Mouse (Mus musculus) ovary, postnatal 36 days (tissue): ENCODE measurements around the gene Glra4.

ENCODE experiments used
- DNase-seq: peaks from one replicate; pipeline ENCODE4 v3.0.0; 2022; ENCODE audit warnings: low spot score, mixed read lengths

Glra4 gene

GRCm38 (mm10) chrX:136780041-136780440, at the start of gene Glra4:
Gene Glra4, minus strand, starts transcription at chrX:136780141.
- DNase-seq: no peak

GRCm38 (mm10) chrX:136828610-136829009, 48.7 kb upstream of the Glra4 start:
- no peak for DNase-seq

DNA sequence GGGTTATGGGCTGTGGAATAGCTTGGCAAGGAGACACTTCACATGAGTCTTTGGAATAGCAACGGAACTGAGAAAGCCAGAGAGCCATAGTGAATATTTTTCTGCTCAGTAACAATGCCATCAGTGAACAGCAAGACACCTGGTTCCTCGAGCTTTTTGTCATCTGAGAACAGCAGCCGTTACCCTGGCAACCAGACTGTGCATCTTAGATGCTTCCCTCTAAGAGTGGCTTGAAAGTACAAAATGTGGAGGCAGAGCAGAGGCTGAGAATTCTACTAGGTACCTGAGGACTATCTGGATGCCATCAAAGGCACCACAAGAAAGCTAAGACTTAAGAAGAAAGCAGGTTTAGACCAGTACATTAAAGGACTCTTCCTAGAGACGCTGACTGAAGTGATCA, 45.1 kb upstream of the Glra4 start:
- DNase-seq: no peak

DNA sequence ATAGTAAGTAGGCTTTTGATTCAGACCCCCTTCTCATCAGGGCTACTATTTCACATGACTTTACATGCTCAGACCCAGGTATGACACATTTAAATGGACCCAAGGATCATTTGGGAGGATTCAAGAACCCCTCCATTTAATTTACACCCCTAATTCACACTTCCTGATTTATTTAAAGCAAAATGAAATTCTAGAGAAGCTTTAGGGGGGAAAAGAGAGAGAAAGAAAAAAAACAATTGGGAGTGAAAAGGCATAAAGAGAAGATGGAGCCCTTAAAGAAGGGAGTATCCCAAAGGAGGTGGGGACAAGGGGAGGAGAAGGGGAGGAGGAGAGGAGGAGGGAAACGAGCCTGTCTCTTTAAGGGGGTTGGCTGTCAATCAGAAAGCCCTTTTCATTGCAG, 42.4 kb upstream of the Glra4 start, which contains the start of gene Plp1:
Plp1 (plus strand) TSS at position 301 of the 400 bp plus-strand sequence.
- DNase-seq: no peak

DNA sequence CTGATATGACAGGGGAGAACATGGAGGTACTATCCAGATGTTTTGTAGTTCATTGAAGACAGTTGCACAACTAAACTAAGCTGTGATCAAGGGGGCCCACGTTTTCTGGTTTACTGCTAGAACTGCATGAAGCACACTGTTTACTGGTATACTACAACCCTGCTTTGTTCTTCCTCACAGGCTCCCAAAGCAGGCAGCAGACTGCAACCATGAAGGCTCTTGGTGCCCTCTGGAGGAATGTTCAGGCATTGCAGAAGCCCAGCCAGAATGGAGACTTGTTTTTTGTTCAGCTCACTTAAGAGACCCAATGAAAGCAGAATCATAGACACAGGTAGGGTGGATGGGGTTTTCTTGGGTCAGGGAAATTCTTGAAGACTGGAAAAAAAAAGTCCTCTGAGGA, 40.3 kb upstream of the Glra4 start:
- peak; percentile 68 for DNase-seq

DNA sequence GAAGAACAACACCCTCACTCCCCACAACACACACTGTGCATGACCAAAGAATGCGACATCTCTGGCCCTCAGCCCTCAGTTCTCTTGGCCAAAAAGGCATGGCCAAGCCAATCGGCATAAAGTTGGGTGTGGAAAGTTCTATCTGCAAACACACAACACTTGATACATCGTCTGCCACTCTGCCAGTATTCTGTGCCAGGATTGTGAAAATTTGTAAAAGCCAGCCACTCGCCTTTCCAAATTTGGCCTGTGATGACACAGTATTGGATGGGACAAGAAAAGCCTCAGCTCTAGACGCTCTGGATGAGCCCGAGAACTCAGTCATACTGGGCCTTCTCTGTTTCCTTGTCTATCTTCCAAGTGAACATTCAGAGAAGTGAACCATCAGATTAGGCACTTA, 39.8 kb upstream of the Glra4 start:
- DNase-seq: no peak

GRCm38 (mm10) chrX:136797223-136797622, 17.3 kb upstream of the Glra4 start:
- no peak for DNase-seq

GRCm38 (mm10) chrX:136789446-136789845, 9.5 kb upstream of the Glra4 start:
- no peak for DNase-seq

GRCm38 (mm10) chrX:136779262-136779661, 679 bp downstream of the Glra4 start:
- DNase-seq: no peak

DNA sequence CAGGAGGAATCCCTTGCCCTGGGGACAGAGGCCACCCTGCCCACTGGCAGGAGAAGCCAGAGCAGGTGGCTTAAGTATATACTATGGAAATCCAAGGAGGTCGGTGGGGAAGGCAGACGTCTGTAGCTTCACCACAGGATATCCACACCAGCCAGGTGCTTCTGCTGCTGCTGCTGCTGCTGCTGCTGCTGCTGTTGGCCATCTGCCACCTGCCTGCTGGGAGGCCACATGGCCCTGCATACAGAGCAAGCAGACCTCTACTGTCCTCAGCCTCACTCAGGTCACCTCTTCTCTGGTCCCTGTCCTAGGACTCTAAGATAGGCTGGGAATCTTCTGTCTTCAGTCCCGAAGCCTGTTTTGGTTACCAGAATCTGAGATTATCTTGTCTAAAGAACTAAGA, 1.9 kb downstream of the Glra4 start:
- DNase-seq: no peak

DNA sequence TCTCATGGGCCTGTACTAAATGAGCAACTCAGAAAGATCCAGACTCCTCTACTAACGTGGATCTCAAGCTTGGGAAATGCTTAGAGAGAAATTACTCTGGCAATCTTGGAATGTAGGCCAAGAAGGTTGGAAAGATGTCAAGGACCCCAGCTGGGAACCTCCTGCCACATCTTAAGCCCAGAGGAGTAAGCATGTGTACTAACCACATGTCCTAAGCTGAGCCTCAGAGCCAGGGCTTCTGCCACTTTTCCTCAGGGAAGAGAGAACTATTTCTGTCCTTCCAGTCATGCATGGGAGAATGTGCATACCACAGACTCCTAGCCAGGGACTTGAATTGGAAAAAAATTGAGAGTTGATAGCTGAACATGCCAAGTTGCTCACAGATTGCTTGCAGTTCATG, 6.9 kb downstream of the Glra4 start:
- no peak for DNase-seq

GRCm38 (mm10) chrX:136761103-136762074, 18.6 kb downstream of the Glra4 start:
- no peak for DNase-seq

DNA sequence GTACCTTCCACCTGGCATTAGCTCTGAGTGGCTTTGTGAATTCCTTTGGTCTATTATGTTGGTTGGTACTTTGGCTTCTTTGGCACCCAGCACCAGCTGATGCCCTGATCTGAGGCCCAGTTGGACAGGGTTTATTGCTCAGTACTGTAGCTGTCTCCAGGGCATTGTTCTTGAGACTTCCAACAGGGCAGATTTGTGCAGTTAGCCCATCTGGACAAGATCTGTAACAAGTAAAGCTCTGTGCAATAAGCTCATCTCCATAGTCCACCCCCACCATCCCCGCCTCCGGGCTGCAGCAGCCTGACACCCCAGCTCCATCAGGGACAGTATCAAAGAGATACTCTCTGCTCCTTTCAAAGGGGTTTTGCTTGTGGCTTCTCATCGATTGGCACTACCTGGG, 24.5 kb downstream of the Glra4 start:
- no peak for DNase-seq

DNA sequence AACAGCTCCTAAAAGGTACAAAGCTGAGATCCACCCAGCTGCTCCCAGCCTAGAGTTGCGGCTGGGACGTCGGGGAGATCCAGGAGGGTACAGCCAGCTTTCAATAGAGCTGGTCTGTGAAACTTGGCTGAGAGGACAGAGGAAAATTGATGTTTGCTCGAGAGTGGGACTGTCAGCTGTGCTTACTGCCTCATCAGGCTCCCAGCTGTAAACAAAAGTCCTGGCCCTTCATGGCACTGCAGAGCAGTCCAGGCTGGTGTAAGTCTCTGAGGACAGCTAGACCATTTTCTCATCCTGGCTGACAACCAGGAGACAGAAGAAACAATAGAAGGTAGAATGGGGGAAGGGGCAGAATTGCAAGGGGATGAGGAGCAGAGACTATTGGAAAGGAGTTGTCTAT, 30.6 kb downstream of the Glra4 start:
- DNase-seq: no peak

- no peak for DNase-seq
These were observed 35.3 kb downstream of the Glra4 start for GRCm38 (mm10) chrX:136744663-136745062.

GRCm38 (mm10) chrX:136743459-136743858, 36.5 kb downstream of the Glra4 start, which contains the start of gene Morf4l2:
Gene Morf4l2, minus strand, starts transcription at chrX:136743690.
- no peak for DNase-seq

DNA sequence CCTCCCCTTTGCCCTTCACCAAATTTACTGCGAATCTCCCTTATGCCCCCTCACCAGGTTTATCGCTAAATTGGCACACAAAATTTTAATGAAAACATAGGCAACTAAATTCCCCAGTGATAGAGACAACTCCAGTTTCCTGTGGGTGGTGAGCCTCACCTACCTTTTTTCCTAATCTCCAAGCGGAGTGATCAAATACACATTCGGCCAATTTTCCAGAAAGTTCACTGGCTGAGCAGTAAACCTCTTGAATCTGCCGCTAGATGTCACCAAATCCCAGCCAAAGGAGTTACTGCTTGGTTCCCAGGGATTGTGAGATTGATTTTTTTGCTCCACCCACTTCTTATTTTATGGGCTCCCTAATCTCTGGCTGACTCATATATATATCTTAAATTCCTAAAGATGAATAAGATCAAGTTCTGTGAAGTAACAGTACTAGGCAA, 37.3 kb downstream of the Glra4 start:
- DNase-seq: peak; percentile 6

GRCm38 (mm10) chrX:136742241-136742640, 37.7 kb downstream of the Glra4 start:
- DNase-seq: no peak

DNA sequence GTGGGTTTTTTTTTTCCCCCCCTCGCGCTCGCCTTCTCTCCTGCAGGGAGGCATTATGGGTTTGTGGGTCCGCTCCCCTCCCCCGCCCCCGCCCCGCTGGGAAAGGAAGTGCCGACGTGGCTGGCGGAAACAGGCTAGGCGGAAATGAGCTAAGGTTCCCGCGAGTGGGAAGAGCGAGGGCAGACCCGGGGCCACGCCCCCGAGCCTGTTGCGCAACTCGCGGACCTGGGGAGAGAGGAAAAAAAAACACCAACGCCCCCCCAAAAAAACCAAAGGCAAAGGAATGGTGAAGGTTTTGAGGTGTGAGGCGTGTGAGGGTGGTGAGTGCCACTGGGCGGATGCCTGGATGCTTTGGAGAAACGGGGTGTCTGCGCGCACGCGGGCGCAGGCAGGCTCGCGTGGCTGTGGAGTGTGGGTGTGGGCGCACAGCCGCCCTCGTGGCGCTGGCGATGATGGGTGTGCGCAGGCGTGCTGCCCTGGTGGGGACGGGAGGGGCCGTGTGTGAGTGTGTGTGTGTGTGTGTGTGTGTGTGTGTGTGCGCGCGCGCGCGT, 38.2 kb downstream of the Glra4 start:
- peak; percentile 83 for DNase-seq

DNA sequence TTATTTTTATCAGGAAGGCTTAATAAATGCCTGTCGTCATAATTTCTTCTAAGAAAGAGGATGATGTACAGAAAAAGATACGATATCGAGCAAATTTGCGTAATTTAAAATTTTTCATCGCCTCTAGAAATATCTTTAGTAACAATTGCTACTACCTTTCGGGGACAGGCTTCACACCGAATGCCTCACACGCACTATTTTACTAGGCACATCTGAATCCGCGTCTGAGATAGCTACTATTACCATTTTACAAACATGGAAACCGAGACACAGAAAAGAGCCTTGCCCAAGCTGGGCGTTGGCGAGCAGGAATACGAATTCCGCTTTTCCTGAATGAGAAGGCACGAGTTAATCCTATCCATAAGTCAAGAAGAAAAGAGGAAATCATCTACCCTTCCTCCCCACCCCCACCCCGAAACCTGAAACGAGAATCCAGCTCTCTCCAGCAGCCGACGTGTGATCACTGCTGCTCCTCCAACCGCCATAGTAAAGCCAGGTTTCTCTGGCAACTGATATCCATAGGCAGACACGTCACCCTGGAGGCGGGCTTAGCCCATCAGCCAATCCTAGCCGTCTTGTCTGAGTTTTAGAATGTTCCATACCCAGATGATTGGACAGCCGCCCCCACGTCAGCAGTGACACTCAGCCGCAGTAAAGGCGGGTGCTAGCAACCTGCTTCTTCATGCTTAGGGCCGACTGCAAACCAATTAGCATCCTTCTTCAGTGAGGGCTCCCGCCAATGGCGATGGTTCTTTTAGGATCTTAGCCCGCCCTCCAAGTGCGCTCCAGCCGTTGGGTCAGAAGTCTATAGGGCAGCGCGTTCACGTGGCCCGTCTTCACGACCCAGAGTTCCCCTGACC, 38.9 kb downstream of the Glra4 start:
- DNase-seq: no peak

DNA sequence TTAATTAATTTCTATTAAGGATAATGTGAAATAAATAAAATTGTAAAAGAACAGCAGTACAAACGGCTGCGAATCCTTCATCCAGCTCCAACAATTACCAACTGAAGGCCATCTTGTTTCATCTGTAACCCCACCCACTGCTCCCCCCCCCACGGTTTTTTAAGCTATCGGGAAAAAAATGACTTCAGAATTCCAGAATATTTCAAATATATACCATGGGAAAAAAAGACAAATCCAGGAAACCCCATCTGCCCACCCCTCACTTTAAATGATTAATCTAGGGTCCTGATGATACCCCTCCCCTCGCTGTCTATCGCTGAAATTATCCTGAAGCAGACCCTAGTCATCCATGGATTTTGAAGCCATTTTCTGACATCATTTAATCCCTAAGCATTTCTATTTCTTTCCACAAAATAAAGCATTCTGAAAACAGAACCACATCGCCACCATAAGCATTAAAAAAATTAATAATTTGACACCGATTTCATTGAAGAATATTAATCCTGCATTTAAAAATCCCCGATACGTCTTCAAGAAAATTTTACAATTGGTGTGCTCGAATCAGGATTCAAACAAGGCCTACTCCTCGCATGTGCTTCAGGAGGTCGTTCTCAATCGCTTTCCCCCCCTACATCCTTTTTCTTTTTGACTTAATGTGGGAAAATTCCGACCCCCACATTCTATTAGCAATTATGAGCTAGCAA, 39.7 kb downstream of the Glra4 start:
- no peak for DNase-seq

DNA sequence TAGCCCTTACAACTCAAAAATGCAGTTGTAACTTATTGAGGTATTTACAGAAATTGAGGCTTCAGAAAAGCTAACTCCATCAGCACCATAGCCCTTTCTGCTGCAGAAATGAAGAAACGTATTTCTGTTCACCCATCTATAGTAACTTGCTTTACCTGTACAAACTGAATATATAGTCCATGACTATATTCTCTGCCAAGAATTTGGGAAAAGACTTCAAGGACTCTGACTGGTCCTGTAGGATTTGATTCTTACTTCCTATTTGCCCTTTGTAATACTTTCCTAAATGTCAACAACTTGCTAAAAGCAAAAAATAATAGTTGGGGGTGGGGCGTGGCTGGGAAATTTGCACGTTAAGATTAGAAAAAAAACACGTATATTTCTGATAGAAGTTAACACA, 47.9 kb downstream of the Glra4 start:
- DNase-seq: no peak
